Mouse (Mus musculus): ENCODE data around the gene Mier1.

Gene Mier1

GRCm38 (mm10) chr4:103171256-103171655, 57.1 kb downstream of the Mier1 start:
- no peak for DNase-seq

- no peak for DNase-seq
Observed at GRCm38 (mm10) chr4:103173507-103173906, 59.3 kb downstream of the Mier1 start.

DNA sequence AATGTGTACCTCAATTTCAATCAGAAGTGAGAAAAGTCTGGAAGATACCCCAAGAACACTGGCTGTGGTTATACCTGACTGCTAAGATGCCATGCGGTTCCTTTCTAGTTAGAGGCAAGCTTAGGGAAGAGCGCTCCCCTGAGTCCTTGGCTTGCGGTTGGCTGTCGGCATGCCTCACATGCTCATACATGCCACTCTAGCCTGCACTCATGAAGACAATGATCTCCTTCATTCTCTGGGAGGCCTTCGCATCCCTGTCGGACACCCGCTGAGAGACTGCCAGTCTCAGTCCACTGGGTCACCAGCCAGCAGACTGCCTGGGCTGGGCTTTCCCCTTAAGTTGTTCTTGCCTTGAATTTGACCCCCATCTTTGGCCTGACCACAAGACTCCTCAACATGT, 59.8 kb downstream of the Mier1 start:
- no peak for DNase-seq

DNA sequence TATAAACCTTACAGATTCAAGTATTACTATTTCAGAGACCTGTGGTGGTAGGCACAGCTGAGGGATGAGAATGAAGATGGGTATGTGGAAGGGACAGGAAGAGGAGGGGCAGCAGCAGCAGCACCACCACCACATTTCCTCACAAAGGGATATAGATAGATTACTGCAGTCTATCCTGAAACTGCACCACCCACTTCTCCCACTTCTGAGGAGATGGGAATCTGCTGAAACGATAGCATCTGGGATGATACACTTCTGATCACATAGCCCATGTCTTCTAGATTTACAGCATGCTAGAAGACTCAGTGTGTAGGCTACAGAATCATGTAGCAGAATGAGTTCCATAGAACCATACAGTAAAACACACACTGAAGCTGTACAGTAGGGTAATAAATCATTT, 63.5 kb downstream of the Mier1 start:
- no peak for DNase-seq

DNA sequence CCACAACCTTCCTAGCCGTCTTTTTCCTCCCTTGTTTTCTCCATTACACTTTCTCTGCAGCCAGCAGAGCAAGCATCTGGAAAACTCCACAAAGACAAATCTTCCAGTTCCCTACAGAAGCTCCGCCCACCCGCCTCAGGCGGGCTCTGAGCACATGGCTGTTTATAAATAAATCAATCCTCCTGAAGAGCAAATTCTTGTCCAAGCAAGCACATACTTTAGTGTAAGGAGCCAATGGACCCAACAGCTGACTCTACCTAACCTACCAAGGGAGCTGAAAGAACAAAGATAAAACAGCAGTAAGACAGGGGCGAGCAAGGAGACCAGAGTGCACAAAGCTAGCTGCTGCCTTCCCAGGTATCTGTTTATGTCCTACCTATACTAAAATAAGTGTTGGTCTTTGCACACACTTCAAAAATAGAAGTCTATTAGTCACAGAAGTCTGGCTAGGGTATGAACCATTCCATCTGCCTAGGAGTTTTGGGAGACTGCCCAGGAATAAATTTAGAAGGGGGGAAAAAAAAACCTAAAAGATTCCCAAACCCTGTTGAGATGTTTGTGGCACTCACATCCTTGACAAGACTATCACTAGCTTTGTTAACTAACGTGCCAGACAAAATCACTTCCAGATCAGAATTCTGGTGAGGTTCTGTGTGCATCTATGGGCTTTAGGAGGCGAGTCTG, 64.6 kb downstream of the Mier1 start:
- peak; percentile 22 for DNase-seq

DNA sequence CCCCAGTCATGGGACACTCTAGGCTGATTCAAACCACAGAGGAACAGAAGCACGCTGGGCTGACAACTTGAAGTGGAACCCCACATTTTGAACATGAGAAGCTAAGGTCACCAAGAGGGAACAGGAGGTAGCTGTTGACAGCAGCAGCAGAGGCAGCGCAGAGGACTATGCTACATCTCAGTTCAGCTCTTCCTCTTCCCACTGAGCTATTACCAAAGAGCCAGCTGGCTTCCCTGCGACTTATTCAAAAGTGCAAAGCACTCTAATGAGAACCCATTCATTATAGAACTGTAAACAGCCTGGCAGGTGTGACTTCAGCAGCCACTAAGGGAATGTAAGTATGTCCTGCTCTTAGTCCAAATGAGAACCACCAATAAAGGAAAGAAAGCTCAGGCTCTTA, 65.4 kb downstream of the Mier1 start:
- DNase-seq, result no peak

DNA sequence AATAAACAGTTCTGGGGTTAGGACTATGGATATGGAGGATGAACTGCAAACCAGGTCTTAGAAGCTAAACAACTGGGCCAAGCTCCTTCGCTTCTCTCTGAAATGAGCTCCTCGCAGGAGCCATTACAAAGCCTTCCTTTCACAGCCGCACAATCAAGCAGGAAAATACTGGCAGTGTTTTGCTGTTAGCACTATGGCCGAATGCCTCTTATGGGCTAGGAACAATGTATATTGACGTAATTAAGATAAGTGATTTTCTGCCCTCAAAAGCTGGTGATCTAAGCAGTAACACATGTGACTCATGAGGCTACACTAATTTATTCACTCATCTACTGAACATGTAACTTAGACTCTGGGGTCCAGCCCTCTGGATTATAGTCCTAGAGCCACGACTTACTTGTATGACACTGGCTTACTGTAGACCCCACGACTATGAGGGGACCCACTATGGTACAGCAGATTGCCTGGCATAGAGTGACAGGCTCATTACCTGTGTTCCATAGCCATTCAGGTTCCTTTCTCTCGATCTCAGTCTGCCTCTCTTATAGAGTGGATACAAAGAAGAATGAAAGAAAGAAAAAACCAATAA, 66.2 kb downstream of the Mier1 start:
- peak; percentile 23 for DNase-seq

DNA sequence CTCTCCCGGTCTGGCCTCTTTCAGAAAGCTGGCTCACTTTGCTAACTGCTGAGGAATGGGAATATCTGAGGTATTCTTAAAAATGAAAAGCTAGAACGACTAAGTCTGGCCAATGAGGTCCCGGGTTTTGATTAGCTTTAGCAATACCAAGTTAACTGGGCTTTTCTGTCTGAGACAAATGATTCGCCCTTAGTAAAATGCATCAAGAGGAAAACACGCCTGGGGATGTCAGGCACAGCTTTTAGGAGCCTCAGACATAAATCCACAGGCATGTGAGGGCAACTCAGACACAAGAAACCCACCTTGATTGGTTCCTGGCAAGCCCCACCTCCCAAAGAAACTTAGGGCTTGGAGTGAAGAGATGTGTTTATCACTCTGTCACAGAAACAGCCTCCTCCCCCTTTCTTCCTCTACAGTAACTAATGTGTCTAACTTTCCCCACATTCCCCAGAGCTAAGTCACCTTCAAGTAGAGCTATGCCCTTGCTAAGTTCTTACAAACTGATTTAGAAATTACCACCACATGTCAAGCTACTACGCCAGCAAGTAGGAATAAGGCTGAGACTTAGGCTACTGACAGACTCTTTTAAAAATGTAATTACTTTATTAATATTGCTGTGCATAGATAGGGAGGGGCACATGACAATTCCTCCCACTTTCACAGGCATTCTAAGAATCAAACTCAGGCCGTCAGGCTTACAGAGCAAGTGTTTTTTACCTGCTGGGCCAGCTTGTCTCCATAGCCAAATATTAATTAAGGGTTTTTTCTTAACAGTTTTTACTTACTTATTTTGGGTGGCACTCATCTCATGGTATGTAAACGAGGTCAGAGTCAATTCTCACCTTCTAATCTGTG, 74.8 kb downstream of the Mier1 start:
- no peak for DNase-seq

GRCm38 (mm10) chr4:103192421-103192820, 78.2 kb downstream of the Mier1 start:
- DNase-seq, result no peak

GRCm38 (mm10) chr4:103197401-103197800, 83.2 kb downstream of the Mier1 start:
- DNase-seq, result no peak

DNA sequence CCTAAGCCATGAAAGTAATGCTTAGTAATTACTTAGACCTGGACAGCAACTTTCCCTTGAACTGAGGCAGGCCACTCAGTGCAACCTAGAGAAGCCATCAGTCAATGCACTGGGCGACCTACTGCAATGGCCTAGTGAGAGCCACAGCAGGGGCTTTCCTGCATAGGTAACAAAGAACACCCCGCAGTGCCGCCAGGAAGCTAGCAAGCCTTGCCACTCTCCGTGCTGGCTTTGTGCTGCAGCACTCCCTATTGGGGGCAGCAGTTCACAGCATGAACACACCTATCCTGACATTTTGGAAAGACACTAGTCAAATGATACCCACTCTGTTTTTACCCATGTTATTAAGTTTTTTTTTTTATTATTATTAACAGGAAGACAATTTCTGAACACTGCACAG, 84.9 kb downstream of the Mier1 start:
- no peak for DNase-seq

DNA sequence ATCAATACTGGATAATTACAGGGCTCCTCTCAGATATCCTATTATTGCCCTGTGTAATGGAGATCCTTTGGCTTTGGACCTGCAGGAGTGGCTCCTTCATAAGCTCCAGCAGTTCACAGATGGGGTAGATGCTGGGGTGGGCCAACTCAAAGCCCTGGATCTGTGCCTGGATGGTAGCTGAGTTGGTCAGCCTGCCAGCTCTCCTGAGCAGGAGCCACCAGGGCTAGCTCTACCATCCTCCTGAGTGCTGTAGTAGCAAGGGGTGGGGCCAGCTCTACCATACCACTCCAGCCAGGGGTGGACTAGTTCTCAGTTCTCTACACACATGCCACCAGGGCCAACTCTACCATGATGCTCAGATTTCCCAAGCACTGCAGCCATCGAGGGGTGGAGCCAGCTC, 85.9 kb downstream of the Mier1 start:
- DNase-seq, result no peak

DNA sequence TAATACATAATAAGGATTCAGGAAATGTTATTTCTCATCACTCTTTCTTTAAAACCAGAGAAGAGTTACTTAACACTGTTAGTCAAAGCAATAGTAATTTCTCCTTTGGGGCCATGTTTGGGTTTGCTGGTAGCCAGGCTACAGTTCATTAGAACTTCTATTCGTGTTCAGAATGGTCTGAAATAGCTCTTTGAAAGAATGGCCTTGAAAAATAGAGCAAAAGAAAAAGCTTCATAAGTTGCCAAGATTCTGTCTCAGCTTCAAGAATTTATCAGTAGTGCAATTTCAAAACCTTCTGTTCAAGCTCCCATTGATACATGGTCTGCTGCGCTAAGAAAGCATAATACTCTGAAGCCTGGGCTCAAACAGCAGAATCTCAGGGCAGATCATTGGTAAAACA, 89.5 kb downstream of the Mier1 start:
- DNase-seq, result no peak

- no peak for DNase-seq
Observed at GRCm38 (mm10) chr4:103208553-103208952, 94.4 kb downstream of the Mier1 start.

DNA sequence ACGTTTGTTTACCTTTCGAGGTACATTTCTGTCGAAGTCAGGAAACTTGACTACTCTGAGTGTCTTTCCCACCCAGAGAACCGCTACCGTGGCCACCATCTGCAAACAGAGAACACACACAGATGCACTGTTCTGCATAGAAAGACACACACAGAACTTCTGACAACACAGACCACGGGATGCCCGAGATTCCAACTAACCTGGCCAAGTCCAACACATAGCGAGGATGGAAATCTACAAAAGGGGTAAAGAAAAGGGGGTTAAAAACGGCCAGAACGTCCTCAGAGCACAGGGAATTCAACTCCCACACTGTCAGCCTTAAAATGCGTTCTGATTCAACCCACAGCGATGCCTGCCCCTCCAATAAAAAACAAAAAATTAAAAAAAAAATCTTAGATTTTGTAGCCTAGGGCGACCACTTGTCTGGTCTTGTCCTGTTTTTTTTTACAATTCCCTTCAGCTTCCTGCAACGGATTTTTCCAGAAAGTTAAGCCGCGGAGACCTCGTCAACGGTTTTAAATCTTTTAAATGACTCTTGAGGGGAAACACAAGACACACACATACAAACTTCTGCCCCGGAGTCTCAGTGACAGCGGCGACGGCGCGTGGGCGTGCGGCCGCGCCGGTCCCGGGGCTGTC, 99.8 kb downstream of the Mier1 start:
- peak; percentile 37 for DNase-seq

GRCm38 (mm10) chr4:103214498-103214924, 100.3 kb downstream of the Mier1 start:
- peak; percentile 80 for DNase-seq
